Mouse (Mus musculus) retina, postnatal 1 day (tissue): ENCODE measurements at regions not wholly inside any gene's neighbourhood (a gene's known extent, or its start where the extent isn't known, plus 50 kb on each side); places are given as distances from the start of the nearest gene placed in this dataset.

ENCODE experiments used
- DNase-seq: peaks from one replicate; pipeline ENCODE4 v3.0.0-alpha.2; 2012

DNA sequence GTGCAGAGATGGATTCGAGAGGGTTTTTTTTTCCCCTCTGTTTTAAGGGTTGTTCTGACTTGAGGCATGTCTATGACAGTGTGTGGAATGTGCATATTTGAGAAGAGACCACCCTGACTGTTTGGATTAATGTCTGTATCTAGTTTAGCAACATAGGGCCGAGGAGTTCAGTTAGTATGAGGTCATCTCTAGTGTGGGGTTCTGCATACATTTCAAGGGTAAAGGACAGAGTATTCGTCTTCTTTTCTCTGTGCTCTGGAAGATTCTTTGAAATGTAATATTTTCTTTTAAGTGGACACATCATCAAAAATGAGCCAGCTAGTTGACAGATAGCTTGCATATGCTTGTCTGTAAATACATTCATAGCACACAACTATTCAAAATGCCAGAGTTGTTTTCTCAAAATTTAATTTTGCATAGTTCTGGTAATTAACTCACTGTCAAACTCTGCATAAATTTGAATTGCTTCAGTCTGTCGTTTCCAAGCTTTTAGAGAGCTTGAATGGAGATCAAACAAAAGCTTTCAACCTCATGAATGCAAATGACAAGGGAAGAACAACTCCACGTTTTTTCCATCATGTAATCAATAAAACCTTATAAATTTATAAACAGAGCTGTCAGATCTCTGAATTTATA, 415.5 kb downstream of the Adamts20 start:
- DNase-seq = no peak

DNA sequence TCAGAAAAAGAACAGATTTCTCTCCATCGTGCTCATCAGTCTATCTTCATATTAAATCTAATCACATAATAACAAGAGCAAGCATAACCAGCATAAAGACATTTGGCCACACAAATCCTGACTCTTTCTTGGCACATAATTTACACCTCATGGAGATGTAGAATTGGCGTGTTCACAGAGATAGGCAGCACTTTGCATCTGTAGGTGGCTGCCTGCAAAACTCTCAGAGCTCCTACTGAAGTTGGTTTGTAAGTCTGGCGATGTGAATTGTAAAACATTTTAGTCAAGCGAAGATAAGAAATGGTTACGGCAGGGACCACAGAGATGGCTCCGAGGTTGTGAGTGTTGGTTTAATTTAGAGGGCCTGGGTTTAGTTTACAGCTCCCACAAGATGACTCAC, 419.0 kb downstream of the Adamts20 start:
- no peak for DNase-seq

DNA sequence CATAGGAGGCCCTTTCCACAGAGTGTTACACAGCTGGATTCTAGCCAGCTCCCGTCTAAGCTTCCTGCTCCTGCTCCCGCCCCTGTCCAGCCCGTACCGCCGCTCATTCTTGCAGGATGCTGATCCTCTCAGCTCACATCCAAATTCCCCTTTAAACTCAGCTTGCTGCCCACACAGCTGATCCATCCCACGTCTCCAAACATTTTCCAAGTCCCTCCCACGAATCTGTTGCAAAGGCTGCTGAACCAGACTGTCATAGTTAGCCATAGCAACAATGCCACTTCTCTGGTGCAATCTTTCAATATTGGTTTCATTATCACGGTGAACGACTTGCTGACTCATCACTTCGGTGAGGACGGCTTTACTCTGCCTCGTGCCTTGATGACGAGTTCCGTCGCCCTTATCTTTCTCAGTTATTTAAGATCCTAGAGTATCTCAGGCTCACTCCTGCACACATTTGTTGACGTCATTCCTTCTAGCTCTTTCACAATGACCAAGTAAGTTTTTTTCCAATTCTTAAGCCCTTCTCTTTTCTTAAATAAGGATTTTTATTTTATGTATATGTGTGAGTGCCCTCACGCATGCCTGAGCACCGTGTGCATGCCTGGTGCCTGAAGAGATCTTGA, 420.0 kb downstream of the Adamts20 start:
- DNase-seq = no peak

- DNase-seq = no peak
Measured at GRCm38 (mm10) chr15:94032957-94033356, 432.3 kb downstream of the Adamts20 start.

DNA sequence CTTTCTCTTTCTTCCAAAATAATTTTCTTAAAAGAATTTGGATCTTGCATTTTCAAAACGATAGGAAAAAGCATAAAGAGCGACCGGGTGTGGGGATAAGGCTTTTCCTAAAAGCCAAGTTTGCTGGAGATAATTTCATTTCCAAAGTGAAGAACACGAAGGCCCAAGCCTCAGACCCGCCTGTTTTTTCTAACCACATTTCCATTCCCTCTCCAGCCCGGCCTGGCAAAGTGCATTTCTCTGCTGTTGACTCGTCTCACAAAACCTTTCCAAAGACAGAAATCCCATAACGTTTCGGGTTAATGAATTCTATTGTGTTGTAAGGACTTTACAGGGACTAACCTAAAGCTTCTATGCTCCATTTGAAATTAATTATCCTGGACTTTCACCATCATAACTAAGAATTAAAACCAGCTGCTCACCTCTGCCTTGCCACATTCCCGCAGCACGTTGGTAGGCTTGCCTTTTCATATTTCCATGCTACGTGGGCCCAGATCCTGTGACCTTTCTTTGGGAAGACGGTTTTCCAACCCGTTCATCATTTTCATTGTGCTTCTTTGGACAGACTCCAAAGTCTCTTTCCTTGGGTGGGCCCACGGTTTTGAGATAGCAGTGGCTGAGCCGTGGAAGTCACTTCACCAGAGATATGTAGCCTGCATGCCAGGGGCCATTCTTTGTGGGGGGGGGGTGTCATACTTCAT, 430.5 kb upstream of the Prickle1 start:
- no peak for DNase-seq

DNA sequence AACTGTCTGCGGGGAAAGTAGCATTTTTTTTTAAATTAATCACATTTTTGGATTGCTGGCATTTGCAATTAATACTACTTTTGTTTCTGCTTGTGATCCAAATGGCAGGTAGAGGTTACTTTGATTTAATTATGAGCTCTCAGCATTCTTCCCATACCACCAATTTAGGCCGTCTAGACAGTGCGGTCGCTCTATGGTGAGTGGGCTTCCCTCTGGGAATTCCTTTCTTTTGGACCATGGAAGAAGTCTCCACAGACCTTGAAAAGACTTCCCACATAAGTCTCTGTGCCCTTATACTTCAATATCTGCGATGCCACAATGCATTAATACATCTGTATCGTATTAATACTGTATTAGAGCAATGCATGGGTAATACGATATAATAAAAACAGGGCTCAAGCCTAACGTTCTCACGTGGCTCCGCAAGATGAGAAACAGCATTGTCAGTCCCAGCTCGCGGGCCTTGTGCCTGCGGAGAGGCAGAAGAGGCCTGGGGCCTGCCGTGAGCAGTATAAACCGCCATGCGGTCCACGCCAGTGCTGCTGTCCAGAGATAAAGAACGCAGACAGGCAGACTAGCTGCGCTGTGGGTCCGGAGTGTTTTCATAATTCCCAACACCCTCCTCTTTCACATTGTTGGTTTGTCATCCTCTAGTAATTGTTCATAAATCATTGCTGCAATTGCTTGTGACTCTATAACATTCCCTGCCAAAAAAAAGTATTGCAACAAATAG, 429.7 kb upstream of the Prickle1 start:
- no peak for DNase-seq

- no peak for DNase-seq
Measured at GRCm38 (mm10) chr15:94024806-94025205, 429.1 kb upstream of the Prickle1 start.

DNA sequence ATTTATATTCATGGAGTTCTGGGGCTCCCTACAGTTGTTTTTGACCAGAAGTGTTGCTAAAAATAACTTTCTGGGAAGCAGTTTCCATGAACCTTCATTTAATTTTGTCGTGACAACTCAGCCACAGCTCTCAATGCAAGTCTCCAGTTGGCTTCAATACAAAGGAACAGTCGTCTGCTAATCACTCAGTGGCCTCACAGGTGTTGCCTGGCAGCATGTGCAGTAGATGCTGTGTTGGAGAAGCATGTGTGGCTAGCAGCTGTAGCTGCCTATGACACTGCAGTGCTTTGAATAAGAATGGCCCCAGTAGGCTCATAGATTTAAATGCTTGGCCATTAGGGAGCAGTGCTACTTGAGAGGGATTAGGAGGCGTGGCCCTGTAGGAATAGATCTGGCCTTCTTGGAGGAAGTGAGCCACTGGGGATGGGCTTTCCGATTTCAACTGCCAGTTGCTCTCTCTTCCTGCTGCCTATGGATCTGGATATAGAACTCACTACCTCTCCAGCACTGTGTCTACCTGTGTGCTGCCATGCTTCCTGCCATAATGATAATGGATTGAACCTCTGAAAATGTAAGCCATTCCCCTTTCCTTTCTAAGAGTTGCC, 428.5 kb upstream of the Prickle1 start:
- no peak for DNase-seq

DNA sequence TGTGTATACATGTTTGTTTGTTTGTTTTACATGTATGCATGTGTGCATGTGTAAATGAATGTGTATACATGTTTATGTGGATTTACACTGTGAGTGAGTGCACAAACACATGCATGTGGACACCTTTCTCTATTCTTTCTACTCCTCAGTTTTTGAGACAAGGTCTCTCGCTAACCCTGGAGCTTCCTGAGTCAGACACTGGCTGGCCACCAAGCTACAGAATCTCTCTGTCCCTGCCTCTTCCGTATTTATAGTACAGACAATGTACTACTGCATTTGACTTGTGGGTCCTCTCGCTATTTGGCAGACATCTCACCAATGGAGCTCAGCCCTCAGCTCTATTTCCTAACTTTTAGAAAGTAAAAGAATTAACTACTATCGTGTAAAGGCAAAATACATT, 427.8 kb upstream of the Prickle1 start:
- DNase-seq = no peak

DNA sequence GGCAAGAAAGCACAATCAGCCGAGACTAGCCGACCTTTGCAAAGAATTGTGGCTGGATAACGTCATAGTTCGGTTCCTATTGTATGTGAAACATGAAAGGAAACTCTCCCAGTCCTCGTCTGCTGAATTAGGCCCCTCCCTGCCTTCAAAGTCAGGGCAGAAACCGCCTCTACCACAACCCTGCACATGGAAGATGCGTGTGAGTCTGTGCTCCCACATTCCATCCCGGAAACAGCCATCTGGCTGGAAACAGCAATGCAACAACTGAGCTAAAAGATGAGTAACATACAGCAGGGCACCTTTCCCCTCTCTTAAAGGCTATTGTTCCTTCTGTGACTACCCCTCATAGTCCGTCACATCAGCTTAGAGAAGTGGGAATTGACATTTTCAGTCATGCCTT, 422.1 kb upstream of the Prickle1 start:
- no peak for DNase-seq

- DNase-seq = no peak
Measured at GRCm38 (mm10) chr15:94011499-94011898, 415.8 kb upstream of the Prickle1 start.

GRCm38 (mm10) chr15:94006082-94006481, 410.4 kb upstream of the Prickle1 start:
- DNase-seq = no peak

- no peak for DNase-seq
Measured at GRCm38 (mm10) chr15:94004911-94005310, 409.2 kb upstream of the Prickle1 start.

- DNase-seq = no peak
Measured at GRCm38 (mm10) chr15:94003145-94003544, 407.5 kb upstream of the Prickle1 start.

DNA sequence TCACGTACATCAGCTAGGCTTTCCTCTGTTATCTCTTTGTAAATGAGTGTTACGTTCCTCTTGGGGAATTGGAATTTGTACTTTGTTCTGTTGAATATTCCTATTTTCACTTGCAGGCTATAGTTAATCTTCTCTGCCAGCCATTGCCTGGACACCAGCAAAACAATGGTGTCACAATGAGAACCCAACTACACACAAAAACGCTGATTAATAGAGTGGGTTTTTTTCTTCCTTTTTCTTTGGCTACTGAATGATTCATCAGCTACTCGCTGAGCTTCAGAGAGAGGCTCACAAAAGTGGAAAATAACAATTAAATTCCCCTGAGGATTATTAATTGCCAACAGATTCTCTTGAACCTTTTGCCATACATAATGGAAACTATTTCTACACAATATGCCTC, 398.9 kb upstream of the Prickle1 start:
- no peak for DNase-seq

DNA sequence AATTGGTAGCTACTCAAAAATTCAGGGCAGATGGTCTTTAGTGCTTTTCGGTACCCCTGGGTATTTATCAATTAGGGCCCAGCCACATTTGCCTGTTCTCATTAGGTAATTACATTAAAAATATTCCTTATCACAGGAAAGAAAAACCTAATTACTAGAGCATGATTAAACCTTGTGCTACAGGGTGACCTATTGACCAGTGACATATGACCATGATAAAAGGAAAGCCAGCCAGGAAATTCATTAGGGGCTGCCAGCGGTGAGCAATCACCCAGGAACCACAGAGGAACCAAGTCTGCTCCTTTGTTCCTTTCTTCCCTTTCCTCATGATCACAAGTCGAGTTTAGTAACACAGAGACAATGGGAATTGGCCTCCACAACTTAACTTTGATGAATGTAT, 394.4 kb upstream of the Prickle1 start:
- no peak for DNase-seq

GRCm38 (mm10) chr15:93988367-93988766, 392.7 kb upstream of the Prickle1 start:
- no peak for DNase-seq

- no peak for DNase-seq
Measured at GRCm38 (mm10) chr15:93986631-93987429, 391.1 kb upstream of the Prickle1 start.

DNA sequence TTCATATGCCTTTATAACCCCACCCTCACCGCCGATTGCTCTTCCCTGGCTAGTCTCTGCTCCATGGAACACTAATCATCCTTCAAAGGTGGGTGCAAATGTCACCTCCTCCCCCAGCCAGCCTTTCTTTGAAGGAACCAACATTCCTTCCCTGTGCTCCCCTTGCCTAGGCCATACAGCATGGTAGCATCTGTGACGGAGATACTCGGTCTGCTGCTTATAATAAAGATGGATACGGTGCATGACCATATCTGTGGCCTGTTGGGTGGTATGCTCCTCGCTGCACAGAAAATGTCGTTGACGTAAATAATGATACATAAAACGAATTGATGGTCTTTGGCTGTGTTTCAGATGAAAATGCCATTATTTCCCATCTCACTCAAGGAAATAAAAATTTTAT, 386.4 kb upstream of the Prickle1 start:
- DNase-seq = no peak

DNA sequence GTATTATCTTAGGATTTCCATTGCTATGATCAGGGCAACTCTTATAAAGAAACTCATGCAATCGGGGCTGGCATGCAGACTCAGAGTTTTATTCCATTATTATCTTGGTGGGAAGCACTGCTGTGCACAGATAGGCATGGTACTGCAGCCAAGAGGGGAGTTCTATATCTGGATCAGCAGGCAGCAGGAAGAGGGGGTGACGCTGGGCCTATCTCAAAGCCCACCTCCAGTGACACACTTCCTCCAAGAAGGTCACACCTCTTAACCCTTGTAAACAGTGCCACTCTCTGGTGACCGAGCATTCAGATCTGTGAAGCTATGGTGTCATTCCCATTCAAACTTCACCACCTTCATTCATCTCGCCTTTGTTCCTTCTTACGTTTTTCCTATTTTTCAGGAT, 381.8 kb upstream of the Prickle1 start:
- no peak for DNase-seq

- DNase-seq = no peak
Measured at GRCm38 (mm10) chr15:93974727-93975126, 379.0 kb upstream of the Prickle1 start.

- DNase-seq = no peak
Measured at GRCm38 (mm10) chr15:93972979-93973378, 377.3 kb upstream of the Prickle1 start.
